Mouse (Mus musculus) erythroblast, embryonic 14.5 days (primary cell): ENCODE results near the gene Ccdc124. TPM values are rescaled to one million over a fixed set of nuclear protein-coding genes. Genes with fewer than 3 reads are reported as not detected.

ENCODE experiments used
- H3K27me3 ChIP-seq: 2 replicates; pipeline ENCODE4 v1.6.1; 2012; ENCODE audit warnings: inconsistent platforms; ENCODE audit not compliant: control insufficient read depth
- H3K36me3 ChIP-seq: 2 replicates; pipeline ENCODE4 v1.6.1; 2012; ENCODE audit warnings: mild to moderate bottlenecking, inconsistent platforms; ENCODE audit not compliant: control insufficient read depth
- H3K4me1 ChIP-seq: 2 replicates; pipeline ENCODE4 v1.6.1; 2012; ENCODE audit warnings: inconsistent platforms; ENCODE audit not compliant: control insufficient read depth
- H3K4me3 ChIP-seq: replicated peaks from 2 replicates; pipeline ENCODE3; 2012; ENCODE audit warnings: moderate library complexity, mild to moderate bottlenecking, inconsistent platforms
- H3K9me3 ChIP-seq: 2 replicates; pipeline ENCODE4 v1.6.1; 2012; ENCODE audit warnings: low read length, inconsistent platforms, mixed read lengths; ENCODE audit not compliant: control insufficient read depth
- GATA1 ChIP-seq: IDR thresholded peaks from 2 replicates; pipeline ENCODE4 v1.6.1; 2012; ENCODE audit warnings: low read length, inconsistent platforms, mixed read lengths
- TAL1 ChIP-seq: IDR thresholded peaks from 3 replicates; pipeline ENCODE4 v1.6.1; 2012; ENCODE audit warnings: low read length, inconsistent platforms, mixed read lengths
- polyA plus RNA-seq: library from polyadenylated mRNA; stranded (reverse); fragments of >175 nt; gene quantifications from 2 replicates; pipeline ENCODE4 v1.2.3, GENCODE M21; 2012

Ccdc124 gene
- polyA plus RNA-seq, 1 experiment: 38.8 TPM

- Histone ChIP-seq H3K27me3 (peaks cover 40% of the 10 kb centered on the region), H3K36me3 (no peaks in the 10 kb centered on the region), H3K9me3 (no peaks in the 10 kb centered on the region), H3K4me3 (no peak overlapping the region), H3K4me1 (peaks cover 40% of the 10 kb centered on the region)
- TF ChIP-seq TAL1: no peak
- TF ChIP-seq GATA1: no peak
Measured at GRCm38 (mm10) chr8:70856028-70856427, 17.7 kb downstream of the Ccdc124 start.

DNA sequence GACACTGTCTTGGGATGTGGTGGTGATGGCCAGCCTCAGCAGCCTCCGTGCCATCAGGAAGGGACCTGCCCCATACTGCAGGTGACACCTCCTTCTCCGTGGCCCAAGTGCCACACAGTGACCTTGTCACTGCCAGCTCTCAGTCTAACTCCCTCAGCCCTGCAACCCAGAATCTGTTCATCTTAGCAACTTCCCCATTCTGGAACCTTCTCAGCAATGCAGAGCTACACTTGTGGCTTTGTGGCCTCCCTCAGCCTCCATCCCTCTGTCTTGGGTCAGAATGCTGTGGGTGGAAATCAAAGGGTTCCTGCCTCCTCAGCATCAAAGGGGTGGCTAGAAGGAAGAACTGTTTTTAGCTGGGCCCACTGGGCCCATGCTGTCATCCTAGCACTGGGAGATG lies 19.9 kb downstream of the Ccdc124 start:
- Histone ChIP-seq H3K4me3 (no peak overlapping the region), H3K9me3 (no peaks in the 10 kb centered on the region), H3K4me1 (peaks cover 49% of the 10 kb centered on the region), H3K27me3 (peaks cover 26% of the 10 kb centered on the region), H3K36me3 (no peaks in the 10 kb centered on the region)
- TF ChIP-seq GATA1 (no peak), TAL1 (no peak)

DNA sequence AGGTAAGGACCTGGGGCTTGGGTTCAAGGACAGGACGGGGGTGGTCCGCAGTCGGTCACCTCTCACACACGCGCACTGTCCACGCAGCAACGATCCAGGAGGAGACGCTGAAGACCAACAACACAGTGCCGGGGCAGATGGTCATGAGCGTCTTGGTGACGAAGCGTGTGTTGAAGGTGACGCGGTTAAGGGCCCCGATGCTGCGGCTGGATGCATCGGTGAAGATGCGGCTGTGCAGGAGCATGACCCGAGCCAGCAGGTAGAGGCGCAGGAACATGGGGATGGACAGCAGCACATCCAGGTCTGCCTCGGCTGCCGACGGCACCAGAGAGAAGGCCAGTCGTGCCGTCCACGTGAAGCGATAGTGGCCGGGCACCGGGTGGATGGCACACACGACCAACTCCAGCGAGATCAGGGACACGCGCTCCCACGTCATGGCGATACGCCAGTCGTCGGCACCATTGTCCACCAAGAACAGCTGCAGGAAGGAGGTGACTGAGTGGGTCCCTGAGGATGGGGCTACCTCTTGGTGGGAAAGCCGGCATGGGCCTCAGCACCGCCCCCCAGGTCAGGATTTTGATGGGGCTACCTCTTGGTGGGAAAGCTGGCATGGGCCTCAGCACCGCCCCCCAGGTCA lies 21.0 kb downstream of the Ccdc124 start:
- TF ChIP-seq GATA1: no peak
- TF ChIP-seq TAL1: no peak
- no peaks in the 10 kb centered on the region for H3K36me3 ChIP-seq
- peaks cover 44% of the 10 kb centered on the region for H3K4me1 ChIP-seq
- H3K4me3 ChIP-seq: no peak overlapping the region
- H3K27me3 ChIP-seq: peaks cover 36% of the 10 kb centered on the region
- H3K9me3 ChIP-seq: no peaks in the 10 kb centered on the region

- Histone ChIP-seq H3K36me3 (no peaks in the 10 kb centered on the region), H3K4me1 (peaks cover 40% of the 10 kb centered on the region), H3K9me3 (no peaks in the 10 kb centered on the region), H3K4me3 (no peak overlapping the region), H3K27me3 (peaks cover 42% of the 10 kb centered on the region)
- TF ChIP-seq TAL1 (no peak), GATA1 (no peak)
Measured at GRCm38 (mm10) chr8:70851837-70852236, 21.9 kb downstream of the Ccdc124 start.

DNA sequence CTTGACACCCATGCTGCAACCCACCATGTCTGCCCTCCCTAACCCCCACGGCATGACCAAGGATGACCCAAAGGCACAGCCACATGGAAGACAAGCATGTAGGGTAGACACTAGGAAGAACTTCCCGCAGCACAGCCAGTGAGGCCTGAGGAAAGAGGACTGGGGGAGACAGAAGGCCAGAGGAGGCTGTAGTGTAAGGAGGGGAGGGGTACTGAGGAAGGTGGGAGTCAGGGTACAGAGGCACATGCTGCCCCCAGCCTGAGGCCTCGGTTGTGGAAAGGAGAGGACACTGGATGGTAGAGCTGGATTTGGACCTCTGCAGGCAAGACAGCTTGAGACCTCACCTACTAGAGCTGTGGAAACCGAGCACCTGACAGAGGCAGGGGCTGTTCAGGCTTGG lies 22.8 kb downstream of the Ccdc124 start:
- Histone ChIP-seq H3K4me3 (no peak overlapping the region), H3K4me1 (peaks cover 41% of the 10 kb centered on the region), H3K9me3 (no peaks in the 10 kb centered on the region), H3K36me3 (no peaks in the 10 kb centered on the region), H3K27me3 (peaks cover 40% of the 10 kb centered on the region)
- TF ChIP-seq GATA1 (no peak), TAL1 (no peak)

DNA sequence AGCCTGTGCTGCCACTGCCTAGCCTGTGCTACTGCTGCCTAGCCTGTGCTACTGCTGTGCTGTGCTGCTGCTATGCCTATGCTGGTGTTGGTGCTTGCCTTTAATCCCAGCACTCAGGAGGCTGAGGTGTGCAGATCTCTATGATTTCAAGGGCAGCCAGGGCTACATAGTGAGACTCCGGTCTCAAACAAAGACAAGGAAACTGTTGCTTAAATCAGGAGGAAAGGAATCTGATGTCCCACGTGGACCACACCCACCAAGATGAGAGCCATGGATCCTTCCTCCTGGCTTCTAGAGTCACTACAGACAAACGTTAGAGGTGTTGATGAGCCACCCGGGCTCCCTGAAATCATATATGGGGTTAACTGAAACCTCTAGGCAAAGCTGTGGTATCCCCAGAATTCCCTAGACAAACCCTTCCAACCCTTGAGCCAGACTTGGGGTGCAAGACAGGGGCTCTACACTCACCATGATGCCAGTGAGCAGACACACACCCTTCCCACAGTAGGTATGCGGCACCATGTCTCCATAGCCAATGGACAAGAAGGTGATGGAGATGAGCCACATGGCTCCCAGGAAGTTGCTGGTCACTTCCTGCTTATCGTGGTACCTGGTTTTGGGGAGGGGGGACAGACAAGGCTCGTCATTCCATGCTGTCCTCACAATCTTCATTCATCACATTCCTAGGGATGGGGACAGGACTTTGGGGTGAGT lies 23.4 kb downstream of the Ccdc124 start:
- TF ChIP-seq TAL1 (no peak), GATA1 (no peak)
- Histone ChIP-seq H3K9me3 (no peaks in the 10 kb centered on the region), H3K4me3 (no peak overlapping the region), H3K27me3 (peaks cover 34% of the 10 kb centered on the region), H3K4me1 (peaks cover 44% of the 10 kb centered on the region), H3K36me3 (peaks cover under 1% of the 10 kb centered on the region; the same call in 1 of the 2 replicates)

GRCm38 (mm10) chr8:70849333-70849990 lies 24.3 kb downstream of the Ccdc124 start:
- Histone ChIP-seq H3K36me3 (peaks cover 3% of the 10 kb centered on the region; the same call in 1 of the 2 replicates), H3K9me3 (no peaks in the 10 kb centered on the region), H3K4me3 (no peak overlapping the region), H3K4me1 (peaks cover 50% of the 10 kb centered on the region), H3K27me3 (peaks cover 28% of the 10 kb centered on the region)
- TF ChIP-seq GATA1: no peak
- TF ChIP-seq TAL1: no peak

- TF ChIP-seq GATA1: no peak
- TF ChIP-seq TAL1: no peak
- H3K36me3 ChIP-seq: peaks cover 17% of the 10 kb centered on the region
- H3K27me3 ChIP-seq: peaks cover 22% of the 10 kb centered on the region
- peaks cover 70% of the 10 kb centered on the region for H3K4me1 ChIP-seq
- no peak overlapping the region for H3K4me3 ChIP-seq
- H3K9me3 ChIP-seq: no peaks in the 10 kb centered on the region
Measured at GRCm38 (mm10) chr8:70846371-70847154, 27.2 kb downstream of the Ccdc124 start.

DNA sequence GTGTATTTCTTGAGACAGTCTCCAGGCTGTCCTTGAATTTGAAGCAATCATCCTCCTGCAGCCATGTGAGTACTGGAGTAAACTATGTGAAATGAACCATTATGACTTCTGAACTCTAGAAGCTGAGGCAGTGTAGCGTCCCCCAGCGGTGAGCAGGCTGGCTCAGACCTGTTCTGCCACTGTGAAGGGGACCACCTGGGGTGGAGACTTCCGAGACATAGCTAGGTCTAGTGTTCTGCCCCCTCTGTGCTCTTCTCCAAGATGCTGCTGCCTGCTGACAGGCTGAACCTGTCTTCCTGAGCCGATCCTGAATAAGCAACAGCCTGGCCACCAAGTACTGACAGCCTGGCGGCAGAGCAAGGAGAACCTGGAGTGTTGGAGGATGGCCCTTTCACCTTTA lies 28.6 kb downstream of the Ccdc124 start:
- Histone ChIP-seq H3K4me1 (peaks cover 77% of the 10 kb centered on the region), H3K36me3 (peaks cover 17% of the 10 kb centered on the region), H3K4me3 (no peak overlapping the region), H3K27me3 (peaks cover 22% of the 10 kb centered on the region), H3K9me3 (no peaks in the 10 kb centered on the region)
- no peak for TF ChIP-seq GATA1
- no peak for TF ChIP-seq TAL1
